8 mouse cellular contexts compared by ENCODE assay signal in the genomic region with DNA sequence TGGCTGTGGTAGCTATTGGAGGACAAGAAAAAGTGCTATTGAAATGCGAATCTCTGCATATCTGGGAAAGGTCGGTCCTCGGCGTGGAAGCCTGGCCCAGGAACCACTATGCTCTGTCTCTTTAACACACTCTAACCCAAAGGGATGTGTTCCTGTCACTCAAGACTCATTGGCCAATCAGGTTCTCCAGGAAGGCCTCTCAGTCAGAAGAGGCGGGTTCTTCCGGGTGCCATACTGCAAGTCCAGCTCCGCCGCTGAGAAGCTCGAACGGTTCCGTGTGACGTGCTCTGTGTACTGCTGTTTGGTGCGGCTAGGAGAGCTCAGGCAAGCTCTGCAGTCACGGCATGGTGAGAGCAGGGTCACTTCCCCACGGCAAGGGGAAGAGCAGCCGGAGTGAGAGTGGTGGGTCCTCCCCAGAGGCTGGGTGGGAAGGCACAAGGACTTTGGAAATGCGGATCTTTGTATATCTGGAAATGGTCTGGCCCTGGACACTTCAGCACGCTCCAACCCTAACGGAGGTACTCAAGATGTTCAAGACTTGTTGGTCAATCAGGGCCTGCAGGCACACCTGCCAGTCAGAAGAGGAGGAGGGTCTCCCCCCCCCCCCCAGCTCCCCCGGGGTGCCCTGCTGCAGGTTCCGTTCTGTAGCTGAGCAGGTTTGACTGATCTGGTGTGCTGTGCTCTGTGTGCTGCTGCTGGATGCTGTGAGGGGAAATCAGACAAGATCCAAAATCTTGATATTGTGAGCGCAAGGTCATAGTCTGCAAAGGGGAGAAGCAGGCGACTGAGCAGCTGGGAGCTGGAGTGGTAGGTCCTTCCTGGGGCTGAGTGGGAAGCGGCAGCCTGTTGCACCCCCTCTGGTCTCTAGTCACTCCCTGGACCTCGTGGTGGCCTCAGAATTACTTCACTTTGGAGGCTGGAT. TPM values are rescaled to one million over a fixed set of nuclear protein-coding genes. Genes with fewer than 3 reads are reported as not detected.
DNase-seq lines count a peak whose midpoint lies in the region; ATAC-seq and TF ChIP-seq lines count a peak whose summit lies in the region.

Zfp958 (plus strand) TSS at position 236 of the 922 bp plus-strand sequence.

- peak; percentile 86 to 88 for DNase-seq in CD8-positive naive resting alpha-beta T cell, adult 2 months (ENCODE audit: low read depth in 2 of 2, low spot score in 2 of 2)
- DNase-seq in c-Kit-positive CD71-negative TER-119-negative erythroid progenitor cells, embryonic 14.5 days (ENCODE audit: low read depth): peak; percentile 87
- peak; percentile 86 for DNase-seq in forebrain, embryonic 10.5 days (ENCODE audit: extremely low spot score, low spot score)
- peak; percentile 96 to 98 for DNase-seq in kidney, postnatal 25 days
- DNase-seq in liver, embryonic 14.5 days (ENCODE audit: low read depth in 3 of 3, low spot score in 3 of 3): peak; percentile 88 to 92 (median 92)
- peak; percentile 92 for DNase-seq in neural tube, embryonic 11.5 days (ENCODE audit: low spot score)
- peak; percentile 92 for DNase-seq in stomach, postnatal 0 days (ENCODE audit: low spot score)

- under 1% methylated on average over 25 of the region's 25 CpGs for WGBS in forebrain, embryonic 10.5 days
- WGBS in heart, embryonic 15.5 days: 0% methylated on average over 25 of the region's 25 CpGs
- under 1% methylated on average over 25 of the region's 25 CpGs for WGBS in liver, embryonic 14.5 days (ENCODE audit: insufficient replicate concordance)
- 1% methylated on average over 25 of the region's 25 CpGs for WGBS in neural tube, embryonic 11.5 days
- WGBS in stomach, postnatal 0 days: 2% methylated on average over 25 of the region's 25 CpGs

- H3K4me2 ChIP-seq in heart, embryonic 15.5 days: peak within 1 kb of the TSS; percentile 70
- H3K4me2 ChIP-seq in liver, embryonic 14.5 days (ENCODE audit: low read depth): peak within 1 kb of the TSS; percentile 69
- peak within 1 kb of the TSS; percentile 52 for H3K4me2 ChIP-seq in neural tube, embryonic 11.5 days (ENCODE audit: low read depth)
- peak within 1 kb of the TSS; percentile 86 for H3K4me2 ChIP-seq in stomach, postnatal 0 days (replicated peaks; ENCODE audit: low read depth)

- peak within 1 kb of the TSS; percentile 92 for H3K9ac ChIP-seq in heart, embryonic 15.5 days
- peak within 1 kb of the TSS; percentile 81 for H3K9ac ChIP-seq in liver, embryonic 14.5 days (replicated peaks)
- peak within 1 kb of the TSS; percentile 79 for H3K9ac ChIP-seq in neural tube, embryonic 11.5 days (ENCODE audit: low read length)
- H3K9ac ChIP-seq in stomach, postnatal 0 days (ENCODE audit: low read length): peak within 1 kb of the TSS; percentile 83

- H3K9me3 ChIP-seq in forebrain, embryonic 10.5 days: peaks cover 13% of the 10 kb centered on the region; the same call in 1 of the 2 replicates
- H3K9me3 ChIP-seq in heart, embryonic 15.5 days (replicated peaks): no peaks in the 10 kb centered on the region
- no peaks in the 10 kb centered on the region for H3K9me3 ChIP-seq in liver, embryonic 14.5 days (ENCODE audit: control insufficient read depth, low read length)
- no peaks in the 10 kb centered on the region for H3K9me3 ChIP-seq in neural tube, embryonic 11.5 days (ENCODE audit: control insufficient read depth, low read length)
- H3K9me3 ChIP-seq in stomach, postnatal 0 days (ENCODE audit: control insufficient read depth, low read length): no peaks in the 10 kb centered on the region

- TF ChIP-seq EP300 in liver, embryonic 14.5 days (IDR thresholded peaks at IDR 0.05; ENCODE audit: low read depth): no peak
- TF ChIP-seq EP300 in stomach, postnatal 0 days (optimal IDR thresholded peaks at IDR 0.05): no peak

- peak within 1 kb of the TSS; percentile 77 for H3K4me3 ChIP-seq in forebrain, embryonic 10.5 days
- peak within 1 kb of the TSS; percentile 88 for H3K4me3 ChIP-seq in heart, embryonic 15.5 days
- peak within 1 kb of the TSS; percentile 71 to 97 for H3K4me3 ChIP-seq in liver, embryonic 14.5 days (ENCODE audit: insufficient read depth in 1 of 2, low read depth in 2 of 2, low read length in 2 of 2)
- peak within 1 kb of the TSS; percentile 77 for H3K4me3 ChIP-seq in neural tube, embryonic 11.5 days (ENCODE audit: low read depth, low read length)
- peak within 1 kb of the TSS; percentile 75 for H3K4me3 ChIP-seq in stomach, postnatal 0 days (ENCODE audit: low read depth, low read length)

- peak within 1 kb of the TSS; percentile 88 for H3K27ac ChIP-seq in forebrain, embryonic 10.5 days
- peak within 1 kb of the TSS; percentile 92 for H3K27ac ChIP-seq in heart, embryonic 15.5 days
- H3K27ac ChIP-seq in liver, embryonic 14.5 days: peak within 1 kb of the TSS; percentile 44
- peak within 1 kb of the TSS; percentile 80 for H3K27ac ChIP-seq in neural tube, embryonic 11.5 days (ENCODE audit: low read depth, low read length)
- H3K27ac ChIP-seq in stomach, postnatal 0 days (replicated peaks): peak within 1 kb of the TSS; percentile 93

- H3K4me1 ChIP-seq in forebrain, embryonic 10.5 days: peaks cover 12% of the 10 kb centered on the region; the same call in 1 of the 2 replicates
- H3K4me1 ChIP-seq in heart, embryonic 15.5 days (replicated peaks): peaks cover 14% of the 10 kb centered on the region
- peaks cover 5 to 6% of the 10 kb centered on the region in 2 experiments; a peak in 3 of 4 replicates for H3K4me1 ChIP-seq in liver, embryonic 14.5 days (replicated peaks; ENCODE audit: control insufficient read depth in 2 of 2, insufficient read depth in 2 of 2, low read length in 1 of 2)
- peaks cover 3% of the 10 kb centered on the region; the same call in 1 of the 2 replicates for H3K4me1 ChIP-seq in neural tube, embryonic 11.5 days (ENCODE audit: control insufficient read depth, insufficient read depth, low read length)
- no peaks in the 10 kb centered on the region for H3K4me1 ChIP-seq in stomach, postnatal 0 days (replicated peaks; ENCODE audit: control insufficient read depth, insufficient read depth)

- no peak for TF ChIP-seq CTCF in liver, embryonic 14.5 days (IDR thresholded peaks at IDR 0.05; ENCODE audit: low read depth)
- TF ChIP-seq CTCF in stomach, postnatal 0 days (IDR thresholded peaks at IDR 0.05; ENCODE audit: low read depth): no peak

- no peaks in the 10 kb centered on the region for H3K27me3 ChIP-seq in forebrain, embryonic 10.5 days (ENCODE audit: poor library complexity, severe bottlenecking)
- H3K27me3 ChIP-seq in heart, embryonic 15.5 days: no peaks in the 10 kb centered on the region
- no peaks in the 10 kb centered on the region for H3K27me3 ChIP-seq in liver, embryonic 14.5 days (ENCODE audit: control insufficient read depth, insufficient read depth, low read length)
- no peaks in the 10 kb centered on the region for H3K27me3 ChIP-seq in neural tube, embryonic 11.5 days (ENCODE audit: control insufficient read depth, insufficient read depth, low read length)
- H3K27me3 ChIP-seq in stomach, postnatal 0 days (ENCODE audit: control insufficient read depth, insufficient read depth, low read length): no peaks in the 10 kb centered on the region

- ATAC-seq in heart, embryonic 15.5 days (replicated peaks; ENCODE audit: insufficient number of reproducible peaks, insufficient read depth, low FRiP score, low read depth): peak; percentile 98
- ATAC-seq in liver, embryonic 14.5 days (ENCODE audit: insufficient read depth): peak; percentile 98
- ATAC-seq in neural tube, embryonic 11.5 days (ENCODE audit: insufficient read depth, low FRiP score, low TSS enrichment): peak; percentile 99
- ATAC-seq in stomach, postnatal 0 days (ENCODE audit: low FRiP score, low TSS enrichment): peak; percentile 100

- H3K36me3 ChIP-seq in forebrain, embryonic 10.5 days (replicated peaks): peaks cover 37% of the 10 kb centered on the region
- H3K36me3 ChIP-seq in heart, embryonic 15.5 days: peaks cover 3% of the 10 kb centered on the region; the same call in 1 of the 2 replicates
- H3K36me3 ChIP-seq in liver, embryonic 14.5 days (replicated peaks; ENCODE audit: control insufficient read depth, insufficient read depth, low read depth): no peaks in the 10 kb centered on the region
- no peaks in the 10 kb centered on the region for H3K36me3 ChIP-seq in neural tube, embryonic 11.5 days (ENCODE audit: control insufficient read depth, insufficient read depth, low read length)
- H3K36me3 ChIP-seq in stomach, postnatal 0 days (ENCODE audit: control insufficient read depth, insufficient read depth, low read length): no peaks in the 10 kb centered on the region

RNA-seq across cellular contexts. Expression of gene Zfp958, which starts in this region (rescaled TPM):
- 14.2 and 17.1 TPM in 2 replicates for polyA plus RNA-seq in forebrain, embryonic 10.5 days (2016; fragmentation: Nextera tagmentation; extraction: Ambion mirVana)
- 8.3 and 8.5 TPM in 2 replicates for polyA plus RNA-seq in heart, embryonic 15.5 days (2015; fragmentation: Nextera tagmentation; extraction: Ambion mirVana)
- 0.91 and 1.8 TPM in 2 replicates for polyA plus RNA-seq in liver, embryonic 14.5 days (2012; rRNA removed)
- polyA plus RNA-seq in liver, embryonic 14.5 days (2014; fragmentation: Nextera tagmentation; extraction: Ambion mirVana): 4.5 and 4.7 TPM in 2 replicates
- polyA plus RNA-seq in neural tube, embryonic 11.5 days (2014; fragmentation: Nextera tagmentation; extraction: Ambion mirVana): 14.1 and 18.9 TPM in 2 replicates
- 7.1 and 7.7 TPM in 2 replicates for polyA plus RNA-seq in stomach, postnatal 0 days (2015; fragmentation: Nextera tagmentation; extraction: Ambion mirVana)

Comparison
In these comparisons a context has a peak if more than half of its experiments do, and no peak if none do; other contexts are left out.
1. Peak in every context shown above with its lines: DNase-seq, ATAC-seq, H3K4me3 ChIP-seq and H3K27ac ChIP-seq.